Mouse (Mus musculus) retina, embryonic 14.5 days (tissue): ENCODE data around the gene Zcchc17.

Source experiments
- DNase-seq: peaks from one replicate; pipeline ENCODE4 v3.0.0-alpha.2; 2015; ENCODE audit warnings: low spot score

The Zcchc17 gene

DNA sequence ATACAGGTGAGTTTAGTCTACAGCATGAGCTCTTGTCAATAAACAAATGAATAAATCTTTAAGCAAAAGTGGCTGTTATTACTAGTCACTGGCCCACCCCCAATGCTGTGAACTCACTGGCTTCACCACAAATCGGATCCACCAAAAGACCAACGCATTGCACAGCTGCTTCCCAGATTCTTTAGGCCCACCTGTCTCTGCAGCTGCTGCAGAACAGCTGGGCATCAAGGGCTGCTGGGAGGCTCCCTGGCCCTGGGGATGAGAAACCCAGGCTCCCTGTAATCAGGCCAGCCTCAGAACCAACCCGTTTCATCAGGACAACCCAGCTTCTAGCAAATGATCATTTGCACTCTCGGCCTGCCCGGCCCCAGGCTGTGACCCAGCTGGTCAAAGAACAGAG lies 76.9 kb downstream of the Zcchc17 start:
- DNase-seq: no peak

DNA sequence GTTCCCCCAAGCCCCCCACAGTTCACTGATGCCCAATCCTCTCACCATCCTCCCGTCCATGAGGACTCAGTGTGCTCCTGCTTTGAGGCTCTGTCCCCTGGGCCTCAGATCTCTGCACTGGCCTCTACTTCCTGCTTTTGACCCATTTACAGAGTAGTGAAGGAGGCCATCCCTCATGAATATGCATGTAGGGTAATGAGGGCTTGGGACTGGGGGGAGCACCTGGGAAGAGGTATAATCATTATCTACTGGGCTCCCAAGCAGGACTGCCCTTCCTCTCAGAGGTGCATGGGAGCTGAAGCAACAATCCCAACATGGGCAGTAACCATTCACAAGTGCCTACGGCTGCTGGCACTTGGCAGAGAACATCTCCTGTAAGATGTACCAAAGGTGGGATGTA lies 80.6 kb downstream of the Zcchc17 start, which contains the start of gene Serinc2:
Gene Serinc2 (minus strand): TSS at position 101 of the 400 bp plus-strand sequence.
- DNase-seq: no peak

DNA sequence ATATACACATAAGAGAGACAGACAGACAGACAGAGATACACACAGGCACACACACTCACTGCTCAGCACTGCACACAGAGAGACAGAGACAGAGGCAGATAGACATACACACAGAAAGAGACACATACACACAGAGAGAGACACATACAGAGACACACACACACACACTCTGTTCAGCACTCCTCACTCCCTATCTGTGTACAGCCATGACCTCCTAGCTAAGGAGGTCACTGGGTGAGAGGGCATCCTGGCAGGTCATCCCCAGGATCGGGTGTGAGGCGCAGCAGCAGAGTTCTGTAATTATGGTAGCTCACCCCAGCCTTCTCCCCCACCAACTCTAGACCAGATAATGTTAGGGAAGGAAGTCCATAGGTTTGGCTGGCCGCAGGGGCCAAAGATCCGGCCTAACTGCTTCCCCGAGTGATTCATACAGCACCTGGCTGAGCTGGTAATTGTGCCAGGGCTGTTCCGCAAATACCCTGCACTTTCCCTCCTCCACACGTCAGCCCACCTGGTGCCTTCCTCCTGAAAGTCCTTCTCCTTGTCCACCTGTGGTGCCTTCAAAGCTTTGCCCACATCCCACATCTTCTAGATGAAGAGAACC lies 83.1 kb downstream of the Zcchc17 start:
- DNase-seq: no peak

DNA sequence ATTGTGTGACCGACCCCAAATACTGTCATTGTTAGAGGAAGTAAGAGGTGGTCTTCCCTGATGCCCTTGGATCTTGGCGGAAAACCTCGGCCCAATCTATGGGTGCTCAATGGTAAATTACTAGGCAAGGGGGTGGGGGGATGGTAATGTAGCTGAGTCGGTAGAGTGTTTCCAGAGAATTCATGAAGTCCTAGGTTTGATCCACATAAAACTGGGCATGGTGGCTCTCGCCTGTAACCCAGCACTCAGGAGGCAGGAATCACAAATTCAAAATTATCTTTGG lies 84.0 kb downstream of the Zcchc17 start:
- DNase-seq: no peak

DNA sequence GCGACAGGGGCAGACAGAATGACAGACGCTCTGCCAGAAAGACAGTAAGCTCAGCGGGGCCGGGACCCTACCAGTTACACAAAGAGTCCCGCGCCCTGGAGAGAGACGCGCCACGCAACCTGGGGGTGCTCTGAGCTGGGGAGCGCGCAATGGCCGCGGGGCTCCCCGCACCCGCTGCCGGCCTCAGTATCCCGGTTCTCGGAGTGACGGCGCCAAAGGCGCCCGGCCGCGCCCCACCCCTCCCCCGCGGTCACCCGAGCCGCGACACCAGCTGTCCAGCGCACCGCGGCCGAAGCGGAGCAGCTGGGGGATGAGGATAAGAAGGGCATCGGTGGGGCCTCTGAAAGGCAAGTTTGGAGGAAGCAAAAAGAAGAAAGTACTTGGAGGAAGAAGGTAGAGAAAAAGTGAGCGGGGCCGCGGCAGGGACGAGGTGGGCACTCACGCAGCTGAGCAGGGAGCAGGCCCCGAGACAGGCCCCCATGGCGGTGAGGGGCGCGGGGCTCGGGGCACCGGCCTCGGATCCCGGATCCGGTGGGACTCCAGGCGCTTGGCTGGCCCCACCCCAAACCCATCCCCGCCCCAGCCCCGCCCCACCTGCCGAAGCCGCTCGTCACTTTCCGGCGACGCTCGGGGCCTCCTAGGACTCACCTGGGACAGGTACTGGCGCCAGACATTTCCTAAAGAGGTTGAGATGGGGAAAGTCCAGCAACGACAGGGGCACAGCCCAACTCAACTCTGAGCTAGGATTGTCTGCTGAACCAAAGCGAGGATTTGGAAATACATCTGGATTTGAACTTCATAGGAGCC lies 84.5 kb downstream of the Zcchc17 start:
- DNase-seq: peak; percentile 64

DNA sequence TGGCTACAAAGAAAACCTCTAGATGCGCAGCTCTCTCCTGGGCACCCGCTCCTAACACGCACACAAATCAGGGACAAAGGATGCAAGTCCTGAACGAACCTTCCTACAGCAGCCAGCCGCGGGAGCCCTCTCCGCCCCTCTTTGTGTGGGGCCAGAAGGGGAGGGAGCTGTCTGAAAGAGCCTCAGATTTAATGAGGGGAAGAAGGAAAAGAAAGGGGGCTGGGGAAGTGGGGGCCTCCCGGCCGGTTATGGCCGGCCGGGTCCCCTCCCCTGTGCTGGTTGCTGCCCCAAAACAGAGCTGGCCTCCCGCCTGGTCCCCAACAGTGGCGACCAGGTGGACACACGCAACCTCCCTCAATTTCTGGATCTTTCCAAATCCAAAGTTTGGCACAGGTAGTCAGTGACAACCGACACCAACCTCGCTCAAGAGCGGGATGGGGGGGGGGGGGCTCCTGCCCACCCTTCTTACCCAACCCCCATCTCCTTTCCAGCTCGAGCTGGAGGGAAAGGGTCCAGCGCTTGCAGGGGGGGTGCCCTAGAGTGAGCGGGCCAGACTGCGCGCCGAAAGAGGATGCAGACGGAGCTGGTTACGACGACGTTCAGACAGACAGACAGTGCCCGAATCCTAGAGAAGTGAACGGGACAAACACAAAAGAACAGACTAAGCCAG lies 85.3 kb downstream of the Zcchc17 start:
- DNase-seq: peak; percentile 72

DNA sequence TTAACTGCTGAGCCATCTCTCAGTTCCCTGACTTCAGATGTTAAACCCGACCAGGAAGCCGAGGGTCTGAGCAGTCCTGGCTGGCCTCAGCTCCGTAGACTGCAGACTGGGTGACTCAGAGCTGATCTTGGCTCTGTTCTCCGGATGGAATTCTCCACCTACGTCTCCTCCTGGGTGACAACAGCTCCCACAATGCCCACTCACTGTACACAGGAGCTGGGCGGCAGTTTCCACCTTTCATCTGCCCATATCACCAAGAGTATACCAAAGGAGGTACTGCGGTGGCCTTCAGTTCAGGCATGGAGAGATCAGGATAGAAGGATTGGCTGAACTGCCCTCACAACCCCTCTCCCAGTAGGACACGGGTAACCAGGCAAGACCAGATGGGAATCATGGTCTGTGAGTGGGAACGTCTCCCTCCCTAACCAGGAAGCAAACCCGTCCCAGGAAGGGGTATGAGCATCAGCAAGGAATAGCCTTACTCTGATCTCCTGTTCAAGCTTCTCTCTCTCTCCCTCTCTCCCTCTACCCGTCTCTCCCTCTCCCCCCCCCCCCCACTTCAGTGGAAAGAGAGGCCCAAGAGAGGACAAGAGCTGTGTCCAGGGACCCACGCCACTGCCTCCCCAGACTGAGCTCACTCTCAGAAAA lies 85.9 kb downstream of the Zcchc17 start:
- DNase-seq: peak; percentile 49

DNA sequence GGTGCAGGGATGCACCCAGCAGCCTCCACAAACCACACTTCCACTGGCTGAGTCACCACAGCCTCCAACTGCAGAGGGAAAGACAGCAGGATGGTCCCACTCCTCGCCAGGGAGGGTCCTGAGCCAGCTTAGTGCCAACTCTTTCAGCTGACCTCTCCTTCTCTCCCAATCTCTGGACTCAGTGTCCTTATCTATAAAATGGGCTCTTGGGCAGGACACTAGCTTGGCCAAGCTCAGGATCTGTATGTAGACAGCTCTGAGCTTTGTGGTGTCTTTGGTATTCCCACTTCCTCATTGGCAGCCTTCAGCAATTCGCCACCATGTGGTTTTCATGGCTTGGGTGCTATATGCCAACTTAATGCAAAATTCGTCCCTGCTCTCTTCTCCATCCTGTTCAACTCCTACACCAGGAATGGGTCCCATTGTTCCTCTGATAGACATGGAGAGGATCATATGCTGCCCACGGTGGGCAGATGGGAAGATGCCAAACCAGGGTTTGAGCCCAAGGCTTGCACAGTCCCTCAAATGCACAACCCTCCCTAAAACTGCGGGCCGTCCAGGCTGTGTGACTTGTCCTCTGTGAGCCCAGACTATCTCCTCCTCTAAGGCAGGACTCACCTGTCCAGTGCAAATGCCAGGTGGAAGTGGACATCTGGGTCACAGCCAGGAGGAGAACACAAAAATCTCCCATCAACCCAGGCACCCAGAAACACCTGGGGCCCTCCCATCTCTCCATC lies 89.0 kb downstream of the Zcchc17 start:
- DNase-seq: no peak

DNA sequence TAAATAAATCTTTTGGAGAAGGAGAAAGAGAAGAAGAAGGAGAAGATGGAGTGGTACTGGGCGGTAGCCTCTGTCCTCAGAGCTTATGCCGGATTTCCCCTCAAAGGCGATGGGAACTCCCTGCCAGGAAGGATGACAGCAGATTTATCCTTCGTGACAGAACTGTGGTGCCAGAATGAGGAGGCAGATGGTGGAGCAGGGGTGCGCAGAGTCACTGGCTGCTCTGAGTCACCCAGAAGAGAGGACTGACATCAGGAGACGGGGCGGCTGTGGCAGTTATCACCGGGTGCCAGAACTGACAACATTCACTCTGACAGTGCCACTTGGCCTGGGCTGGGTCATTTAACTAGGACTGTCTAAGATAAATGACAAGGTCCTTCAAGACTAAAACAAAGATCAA lies 89.7 kb downstream of the Zcchc17 start:
- peak; percentile 7 for DNase-seq

DNA sequence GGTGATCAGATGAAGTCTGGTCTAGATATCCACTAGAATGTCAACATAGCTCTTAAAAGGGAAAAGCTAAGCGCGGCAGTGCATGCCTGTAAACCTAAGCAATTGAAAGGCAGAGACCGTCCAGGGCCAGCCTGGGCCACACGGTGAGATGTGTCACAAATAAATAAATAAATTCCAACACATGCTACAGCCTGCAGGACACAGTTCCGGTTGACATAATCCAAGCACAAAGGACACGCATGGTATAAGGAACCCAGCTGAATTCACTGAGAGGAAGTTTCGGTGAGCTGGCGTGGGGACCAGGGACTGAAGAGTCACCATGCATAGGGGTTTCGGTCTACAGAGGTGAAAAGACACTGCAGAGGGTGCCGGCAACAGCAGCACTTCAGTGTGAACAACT lies 91.0 kb downstream of the Zcchc17 start:
- DNase-seq: no peak

DNA sequence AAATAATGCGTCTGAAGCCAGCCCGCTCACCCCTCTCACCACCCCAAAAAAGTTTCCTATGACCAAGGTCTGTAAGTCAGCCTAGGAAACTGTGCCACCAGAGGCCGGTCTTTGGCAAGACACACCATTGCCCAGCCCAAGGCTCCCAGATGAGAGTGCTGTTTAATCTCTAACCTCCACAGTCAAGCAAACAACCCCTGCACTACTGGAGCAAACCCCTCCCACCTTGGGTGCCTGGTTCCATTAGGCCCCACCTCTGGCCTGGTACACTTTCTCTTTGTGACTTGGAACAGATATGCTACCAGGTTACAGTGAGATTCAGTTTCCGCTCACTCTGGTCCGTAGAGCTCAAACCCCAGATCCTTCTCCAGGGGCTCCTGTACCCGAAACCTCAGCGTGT lies 92.7 kb downstream of the Zcchc17 start:
- DNase-seq: no peak

DNA sequence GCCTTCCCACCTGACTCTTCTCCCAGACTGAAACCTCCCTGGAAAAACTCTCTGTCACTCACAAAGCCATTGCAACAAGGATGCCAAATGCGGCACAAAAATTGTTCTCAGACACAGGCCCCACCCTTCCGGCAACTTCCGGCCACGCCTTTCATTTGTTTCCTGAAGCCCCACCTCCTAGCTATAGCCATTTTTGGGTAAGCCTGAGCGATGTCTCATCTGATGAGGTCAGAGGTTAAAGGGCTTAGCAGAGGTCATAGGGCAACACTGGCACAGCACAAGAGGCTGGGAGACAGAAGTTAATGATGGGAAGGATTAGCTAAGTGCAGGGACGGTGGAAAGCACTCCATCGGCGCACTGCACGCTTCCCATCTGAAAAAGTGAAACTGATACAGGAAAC lies 93.1 kb downstream of the Zcchc17 start:
- no peak for DNase-seq
